Mouse (Mus musculus): ENCODE data around the gene Cd9. TPM values are rescaled to one million over a fixed set of nuclear protein-coding genes. Genes with fewer than 3 reads are reported as not detected.
A peak's percentile ranks its signal among the peaks of the same experiment; 100 is the strongest.

Cd9 gene
- 43.7 and 48.1 TPM in 2 replicates for polyA plus RNA-seq (2014; fragmentation: Nextera tagmentation; extraction: Ambion mirVana)

- H3K36me3 ChIP-seq (ENCODE audit: control insufficient read depth, insufficient read depth, low read length), result no peaks in the 10 kb centered on the region
- H3K27ac ChIP-seq (ENCODE audit: low read depth, low read length), result no peak within 1 kb of the TSS
- peak within 1 kb of the TSS; percentile 96 for H3K4me2 ChIP-seq (ENCODE audit: low read depth)
- H3K9me3 ChIP-seq (ENCODE audit: control insufficient read depth, low read length), result no peaks in the 10 kb centered on the region
- H3K4me3 ChIP-seq (ENCODE audit: low read depth, low read length), result peak within 1 kb of the TSS; percentile 60
- H3K9ac ChIP-seq (ENCODE audit: low read length), result peak within 1 kb of the TSS; percentile 57
- H3K27me3 ChIP-seq (ENCODE audit: control insufficient read depth, insufficient read depth, low read length), result peaks cover 17% of the 10 kb centered on the region; the same call in 1 of the 2 replicates
- no peaks in the 10 kb centered on the region; the same call in 1 of the 2 replicates for H3K4me1 ChIP-seq (ENCODE audit: control insufficient read depth, insufficient read depth, low read length)
- ATAC-seq (ENCODE audit: insufficient read depth, low FRiP score, low TSS enrichment) (peak; percentile 86), DNase-seq (ENCODE audit: low spot score) (peak; percentile 81)
- under 1% methylated on average over 59 of the region's 61 CpGs for WGBS
Observed at GRCm38 (mm10) chr6:125494092-125494871, at the start of gene Cd9. Gene Cd9, minus strand, starts transcription at chr6:125494791.

- ATAC-seq (ENCODE audit: insufficient read depth, low FRiP score, low TSS enrichment), result no peak
- H3K9me3 ChIP-seq (ENCODE audit: control insufficient read depth, low read length), result no peaks in the 10 kb centered on the region
- no peak overlapping the region for H3K4me2 ChIP-seq (ENCODE audit: low read depth)
- H3K4me1 ChIP-seq (ENCODE audit: control insufficient read depth, insufficient read depth, low read length), result no peaks in the 10 kb centered on the region
- H3K4me3 ChIP-seq (ENCODE audit: low read depth, low read length), result no peak overlapping the region
- H3K36me3 ChIP-seq (ENCODE audit: control insufficient read depth, insufficient read depth, low read length), result no peaks in the 10 kb centered on the region
- WGBS, result 88% methylated on average over 6 of the region's 6 CpGs
- H3K9ac ChIP-seq (ENCODE audit: low read length), result no peak overlapping the region
- no peaks in the 10 kb centered on the region for H3K27me3 ChIP-seq (ENCODE audit: control insufficient read depth, insufficient read depth, low read length)
- no peak overlapping the region for H3K27ac ChIP-seq (ENCODE audit: low read depth, low read length)
- DNase-seq (ENCODE audit: low spot score), result no peak
Observed at GRCm38 (mm10) chr6:125541296-125541695, 46.7 kb upstream of the Cd9 start.

- ATAC-seq (ENCODE audit: insufficient read depth, low FRiP score, low TSS enrichment) (no peak), DNase-seq (ENCODE audit: low spot score) (no peak)
- no peak overlapping the region for H3K27ac ChIP-seq (ENCODE audit: low read depth, low read length)
- H3K27me3 ChIP-seq (ENCODE audit: control insufficient read depth, insufficient read depth, low read length), result no peaks in the 10 kb centered on the region
- no peak overlapping the region for H3K4me3 ChIP-seq (ENCODE audit: low read depth, low read length)
- WGBS, result 90% methylated on average over 6 of the region's 6 CpGs
- no peaks in the 10 kb centered on the region for H3K9me3 ChIP-seq (ENCODE audit: control insufficient read depth, low read length)
- H3K4me2 ChIP-seq (ENCODE audit: low read depth), result no peak overlapping the region
- no peaks in the 10 kb centered on the region for H3K4me1 ChIP-seq (ENCODE audit: control insufficient read depth, insufficient read depth, low read length)
- no peak overlapping the region for H3K9ac ChIP-seq (ENCODE audit: low read length)
- H3K36me3 ChIP-seq (ENCODE audit: control insufficient read depth, insufficient read depth, low read length), result no peaks in the 10 kb centered on the region
Observed at GRCm38 (mm10) chr6:125540826-125541225, 46.2 kb upstream of the Cd9 start.

GRCm38 (mm10) chr6:125540199-125540598 is 45.6 kb upstream of the Cd9 start:
- H3K27ac ChIP-seq (ENCODE audit: low read depth, low read length), result no peak overlapping the region
- ATAC-seq (ENCODE audit: insufficient read depth, low FRiP score, low TSS enrichment), result no peak

GRCm38 (mm10) chr6:125539423-125539822 is 44.8 kb upstream of the Cd9 start:
- no peak overlapping the region for H3K27ac ChIP-seq (ENCODE audit: low read depth, low read length)
- ATAC-seq (ENCODE audit: insufficient read depth, low FRiP score, low TSS enrichment), result no peak
- H3K4me1 ChIP-seq (ENCODE audit: control insufficient read depth, insufficient read depth, low read length), result no peaks in the 10 kb centered on the region
- no peaks in the 10 kb centered on the region for H3K9me3 ChIP-seq (ENCODE audit: control insufficient read depth, low read length)
- H3K4me3 ChIP-seq (ENCODE audit: low read depth, low read length), result no peak overlapping the region
- H3K36me3 ChIP-seq (ENCODE audit: control insufficient read depth, insufficient read depth, low read length), result no peaks in the 10 kb centered on the region
- DNase-seq (ENCODE audit: low spot score), result no peak
- H3K9ac ChIP-seq (ENCODE audit: low read length), result no peak overlapping the region
- no peaks in the 10 kb centered on the region for H3K27me3 ChIP-seq (ENCODE audit: control insufficient read depth, insufficient read depth, low read length)
- 78% methylated on average over 8 of the region's 8 CpGs for WGBS
- no peak overlapping the region for H3K4me2 ChIP-seq (ENCODE audit: low read depth)

More at GRCm38 (mm10) chr6:125540199-125540598, 45.6 kb upstream of the Cd9 start:
- H3K4me1 ChIP-seq (ENCODE audit: control insufficient read depth, insufficient read depth, low read length), result no peaks in the 10 kb centered on the region
- H3K9me3 ChIP-seq (ENCODE audit: control insufficient read depth, low read length), result no peaks in the 10 kb centered on the region
- no peak overlapping the region for H3K9ac ChIP-seq (ENCODE audit: low read length)
- WGBS, result 85% methylated on average over 10 of the region's 10 CpGs
- no peaks in the 10 kb centered on the region for H3K27me3 ChIP-seq (ENCODE audit: control insufficient read depth, insufficient read depth, low read length)
- DNase-seq (ENCODE audit: low spot score), result no peak
- no peaks in the 10 kb centered on the region for H3K36me3 ChIP-seq (ENCODE audit: control insufficient read depth, insufficient read depth, low read length)
- no peak overlapping the region for H3K4me2 ChIP-seq (ENCODE audit: low read depth)
- no peak overlapping the region for H3K4me3 ChIP-seq (ENCODE audit: low read depth, low read length)

- Histone ChIP-seq H3K4me2 (ENCODE audit: low read depth) (no peak overlapping the region), H3K27me3 (ENCODE audit: control insufficient read depth, insufficient read depth, low read length) (no peaks in the 10 kb centered on the region), H3K27ac (ENCODE audit: low read depth, low read length) (no peak overlapping the region), H3K9ac (ENCODE audit: low read length) (no peak overlapping the region), H3K36me3 (ENCODE audit: control insufficient read depth, insufficient read depth, low read length) (no peaks in the 10 kb centered on the region), H3K9me3 (ENCODE audit: control insufficient read depth, low read length) (no peaks in the 10 kb centered on the region), H3K4me1 (ENCODE audit: control insufficient read depth, insufficient read depth, low read length) (no peaks in the 10 kb centered on the region), H3K4me3 (ENCODE audit: low read depth, low read length) (no peak overlapping the region)
- ATAC-seq (ENCODE audit: insufficient read depth, low FRiP score, low TSS enrichment) (no peak), DNase-seq (ENCODE audit: low spot score) (no peak)
- WGBS, result 89% methylated on average over 5 of the region's 5 CpGs
Observed at GRCm38 (mm10) chr6:125538469-125538868, 43.9 kb upstream of the Cd9 start.

GRCm38 (mm10) chr6:125534990-125535389 is 40.4 kb upstream of the Cd9 start:
- no peak overlapping the region for H3K27ac ChIP-seq (ENCODE audit: low read depth, low read length)
- ATAC-seq (ENCODE audit: insufficient read depth, low FRiP score, low TSS enrichment) (no peak), DNase-seq (ENCODE audit: low spot score) (no peak)
- no peaks in the 10 kb centered on the region for H3K27me3 ChIP-seq (ENCODE audit: control insufficient read depth, insufficient read depth, low read length)
- no peaks in the 10 kb centered on the region for H3K36me3 ChIP-seq (ENCODE audit: control insufficient read depth, insufficient read depth, low read length)
- no peak overlapping the region for H3K4me3 ChIP-seq (ENCODE audit: low read depth, low read length)
- H3K4me2 ChIP-seq (ENCODE audit: low read depth), result no peak overlapping the region
- no peaks in the 10 kb centered on the region for H3K9me3 ChIP-seq (ENCODE audit: control insufficient read depth, low read length)
- WGBS, result 84% methylated on average over 5 of the region's 5 CpGs
- no peak overlapping the region for H3K9ac ChIP-seq (ENCODE audit: low read length)
- H3K4me1 ChIP-seq (ENCODE audit: control insufficient read depth, insufficient read depth, low read length), result no peaks in the 10 kb centered on the region

- Histone ChIP-seq H3K9me3 (ENCODE audit: control insufficient read depth, low read length) (no peaks in the 10 kb centered on the region), H3K4me2 (ENCODE audit: low read depth) (no peak overlapping the region), H3K27ac (ENCODE audit: low read depth, low read length) (no peak overlapping the region), H3K27me3 (ENCODE audit: control insufficient read depth, insufficient read depth, low read length) (no peaks in the 10 kb centered on the region), H3K9ac (ENCODE audit: low read length) (no peak overlapping the region), H3K36me3 (ENCODE audit: control insufficient read depth, insufficient read depth, low read length) (no peaks in the 10 kb centered on the region), H3K4me1 (ENCODE audit: control insufficient read depth, insufficient read depth, low read length) (no peaks in the 10 kb centered on the region), H3K4me3 (ENCODE audit: low read depth, low read length) (no peak overlapping the region)
- DNase-seq (ENCODE audit: low spot score) (no peak), ATAC-seq (ENCODE audit: insufficient read depth, low FRiP score, low TSS enrichment) (no peak)
- WGBS, result 88% methylated on average over 11 of the region's 11 CpGs
Observed at GRCm38 (mm10) chr6:125533104-125533650, 38.6 kb upstream of the Cd9 start.

GRCm38 (mm10) chr6:125529479-125529878 is 34.9 kb upstream of the Cd9 start:
- Histone ChIP-seq H3K36me3 (ENCODE audit: control insufficient read depth, insufficient read depth, low read length) (no peaks in the 10 kb centered on the region), H3K9ac (ENCODE audit: low read length) (no peak overlapping the region), H3K4me3 (ENCODE audit: low read depth, low read length) (no peak overlapping the region), H3K4me2 (ENCODE audit: low read depth) (no peak overlapping the region), H3K9me3 (ENCODE audit: control insufficient read depth, low read length) (no peaks in the 10 kb centered on the region), H3K27me3 (ENCODE audit: control insufficient read depth, insufficient read depth, low read length) (no peaks in the 10 kb centered on the region), H3K27ac (ENCODE audit: low read depth, low read length) (no peak overlapping the region), H3K4me1 (ENCODE audit: control insufficient read depth, insufficient read depth, low read length) (no peaks in the 10 kb centered on the region)
- DNase-seq (ENCODE audit: low spot score) (no peak), ATAC-seq (ENCODE audit: insufficient read depth, low FRiP score, low TSS enrichment) (no peak)
- WGBS, result 88% methylated on average over 5 of the region's 5 CpGs

All from neural tube, embryonic 11.5 days (tissue).